Mouse (Mus musculus): ENCODE measurements around the gene OR5BS1P.
"Not testable (repeated sequence)": the region's sequence is repeated elsewhere in the genome, so short reads cannot be mapped to it uniquely, and the experiment has no call there.

- not testable (repeated sequence) for TF ChIP-seq CTCF, POLR2A (IDR thresholded peaks at IDR 0.05; ENCODE audit: extremely low read depth, insufficient read depth, low read length)
Measured at GRCm38 (mm10) chr15:98430925-98431324, 38.8 kb upstream of the OR5BS1P start, which contains the start of gene Olfr282.

Measured in cortical plate, adult 2 months (tissue).